Mouse (Mus musculus) forebrain, embryonic 10.5 days (tissue): ENCODE data around the gene Wars2. TPM values are rescaled to one million over a fixed set of nuclear protein-coding genes. Genes with fewer than 3 reads are reported as not detected.
A peak's percentile ranks its signal among the peaks of the same experiment; 100 is the strongest.

Experiments
- DNase-seq: peaks from one replicate; pipeline ENCODE4 v3.0.0-alpha.2; 2017; ENCODE audit warnings: low spot score; ENCODE audit errors: extremely low spot score
- H3K27ac ChIP-seq: fragments of 300-500 bp; sonication (generic); 2 replicates; pipeline ENCODE4 v1.5.1; 2016; ENCODE audit warnings: mild to moderate bottlenecking
- H3K27me3 ChIP-seq: fragments of 300-500 bp; sonication (generic); 2 replicates; pipeline ENCODE4 v1.6.1; 2016; ENCODE audit warnings: mild to moderate bottlenecking; ENCODE audit not compliant: poor library complexity, severe bottlenecking
- H3K36me3 ChIP-seq: fragments of 300-500 bp; sonication (generic); replicated peaks from 2 replicates; pipeline ENCODE4 v1.6.1; 2016; ENCODE audit warnings: mild to moderate bottlenecking, moderate library complexity
- H3K4me1 ChIP-seq: fragments of 300-500 bp; sonication (generic); 2 replicates; pipeline ENCODE4 v1.6.1; 2016
- H3K4me3 ChIP-seq: fragments of 300-500 bp; sonication (generic); 2 replicates; pipeline ENCODE4 v1.5.1; 2016; ENCODE audit warnings: mild to moderate bottlenecking, moderate library complexity
- H3K9me3 ChIP-seq: fragments of 300-500 bp; sonication (generic); 2 replicates; pipeline ENCODE4 v1.6.1; 2016; ENCODE audit warnings: mild to moderate bottlenecking, moderate library complexity
- WGBS: fragments of 180-500 bp; shearing (Covaris S2); methylation state at CpG from one replicate; pipeline ENCODE4 v1.1.7; 2016; 5-methylcytosine and 5-hydroxymethylcytosine counted together
- polyA plus RNA-seq: library from polyadenylated mRNA; unstranded; fragments of >200 nt; fragmentation: Nextera tagmentation; extraction: Ambion mirVana; gene quantifications from 2 replicates; pipeline ENCODE4 v1.2.1, GENCODE M21; 2016

The Wars2 gene
- polyA plus RNA-seq, 1 experiment from 2014 or later, result 7.6 TPM

DNA sequence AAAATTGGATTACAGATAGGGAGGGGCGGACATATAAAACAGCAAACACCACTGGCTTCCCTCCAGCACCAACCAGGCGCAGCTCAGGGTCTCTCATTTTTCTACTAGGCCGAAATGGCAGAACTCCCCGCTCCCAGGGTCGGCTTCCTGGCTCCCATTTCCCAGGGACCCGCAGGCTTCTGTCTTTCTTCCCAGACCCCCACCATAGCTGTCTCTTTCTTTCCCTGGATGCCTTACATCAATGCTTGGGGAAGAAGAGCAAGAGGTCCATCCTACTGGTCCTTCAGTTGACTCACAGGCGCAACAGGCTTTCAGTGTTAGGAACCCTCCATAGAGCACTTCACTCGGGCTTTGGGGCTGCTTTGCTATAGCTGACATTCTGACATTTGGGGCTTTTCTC, 101.6 kb downstream of the Wars2 start:
- Histone ChIP-seq H3K27me3 (peaks cover 100% of the 10 kb centered on the region), H3K4me1 (peaks cover 15% of the 10 kb centered on the region), H3K4me3 (no peak overlapping the region), H3K27ac (no peak overlapping the region), H3K9me3 (no peaks in the 10 kb centered on the region), H3K36me3 (no peaks in the 10 kb centered on the region)
- no peak for DNase-seq
- 3% methylated on average over 8 of the region's 8 CpGs for WGBS

DNA sequence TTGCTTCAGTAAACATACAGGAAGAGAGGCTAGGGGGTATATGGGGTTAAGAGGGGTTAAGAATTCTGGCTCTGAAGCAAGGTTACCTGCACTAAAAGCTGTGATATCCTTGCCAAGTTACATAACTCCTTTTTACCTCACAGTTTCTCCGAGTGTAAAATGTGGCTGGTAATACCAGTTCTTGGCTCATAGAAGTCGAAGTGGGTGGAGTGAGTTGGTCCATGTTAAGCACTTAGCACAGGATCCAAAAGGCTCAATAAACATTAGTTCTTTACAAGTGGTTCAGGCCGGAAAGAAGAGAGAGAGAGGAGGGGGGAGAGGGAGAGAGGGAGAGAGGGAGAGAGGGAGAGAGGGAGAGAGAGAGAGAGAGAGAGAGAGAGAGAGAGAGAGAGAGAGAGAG, 104.5 kb downstream of the Wars2 start:
- Histone ChIP-seq H3K27me3 (peaks cover 100% of the 10 kb centered on the region), H3K4me3 (no peak overlapping the region), H3K9me3 (no peaks in the 10 kb centered on the region), H3K27ac (no peak overlapping the region), H3K36me3 (no peaks in the 10 kb centered on the region), H3K4me1 (peaks cover 28% of the 10 kb centered on the region)
- DNase-seq, result no peak
- 21% methylated on average over 3 of the region's 3 CpGs for WGBS

DNA sequence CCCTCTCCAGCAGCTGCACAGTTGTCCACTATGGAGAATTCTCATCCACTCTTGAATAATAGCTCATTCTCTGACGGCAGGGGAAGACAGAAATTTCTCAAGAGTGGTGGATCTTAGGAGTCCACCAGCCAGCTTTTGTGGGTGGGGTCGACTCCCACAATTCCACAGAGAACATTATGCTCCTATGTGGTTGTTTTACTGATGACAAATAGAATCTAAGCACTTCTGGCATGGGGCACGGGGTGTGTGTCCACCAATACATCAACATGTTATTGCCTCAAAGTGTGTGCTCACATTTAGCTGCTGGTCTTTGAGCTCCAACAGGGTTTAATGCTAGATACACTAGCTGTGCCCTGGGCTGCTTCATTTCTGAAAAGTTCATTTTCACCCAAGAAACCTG, 105.8 kb downstream of the Wars2 start:
- Histone ChIP-seq H3K36me3 (no peaks in the 10 kb centered on the region), H3K9me3 (no peaks in the 10 kb centered on the region), H3K4me3 (no peak overlapping the region), H3K27ac (no peak overlapping the region), H3K27me3 (peaks cover 100% of the 10 kb centered on the region), H3K4me1 (peaks cover 17% of the 10 kb centered on the region)
- WGBS, result 41% methylated on average over 3 of the region's 3 CpGs
- no peak for DNase-seq

DNA sequence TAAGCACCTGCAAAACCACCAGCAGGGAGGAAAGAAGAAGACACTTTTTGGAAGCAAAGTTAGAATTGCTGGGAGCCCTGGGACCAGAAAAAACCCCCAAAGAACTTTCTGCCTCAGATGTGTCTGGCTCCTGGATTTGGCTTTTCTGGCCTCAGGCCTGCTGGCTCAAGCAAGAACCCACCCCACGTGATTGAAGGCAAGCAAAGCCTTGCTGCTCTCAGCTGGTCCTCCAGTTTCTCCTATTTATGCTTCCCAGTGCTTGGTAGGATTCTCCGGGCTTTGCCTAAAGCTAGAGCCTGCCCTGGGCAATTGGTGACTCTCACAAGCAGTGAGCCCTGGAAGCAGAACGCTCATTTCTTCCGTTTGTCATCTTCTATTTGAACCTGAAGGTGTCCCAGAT, 106.7 kb downstream of the Wars2 start:
- Histone ChIP-seq H3K27me3 (peaks cover 100% of the 10 kb centered on the region), H3K27ac (no peak overlapping the region), H3K4me3 (no peak overlapping the region), H3K36me3 (no peaks in the 10 kb centered on the region), H3K9me3 (no peaks in the 10 kb centered on the region), H3K4me1 (peaks cover 20% of the 10 kb centered on the region)
- under 1% methylated on average over 4 of the region's 4 CpGs for WGBS
- no peak for DNase-seq

DNA sequence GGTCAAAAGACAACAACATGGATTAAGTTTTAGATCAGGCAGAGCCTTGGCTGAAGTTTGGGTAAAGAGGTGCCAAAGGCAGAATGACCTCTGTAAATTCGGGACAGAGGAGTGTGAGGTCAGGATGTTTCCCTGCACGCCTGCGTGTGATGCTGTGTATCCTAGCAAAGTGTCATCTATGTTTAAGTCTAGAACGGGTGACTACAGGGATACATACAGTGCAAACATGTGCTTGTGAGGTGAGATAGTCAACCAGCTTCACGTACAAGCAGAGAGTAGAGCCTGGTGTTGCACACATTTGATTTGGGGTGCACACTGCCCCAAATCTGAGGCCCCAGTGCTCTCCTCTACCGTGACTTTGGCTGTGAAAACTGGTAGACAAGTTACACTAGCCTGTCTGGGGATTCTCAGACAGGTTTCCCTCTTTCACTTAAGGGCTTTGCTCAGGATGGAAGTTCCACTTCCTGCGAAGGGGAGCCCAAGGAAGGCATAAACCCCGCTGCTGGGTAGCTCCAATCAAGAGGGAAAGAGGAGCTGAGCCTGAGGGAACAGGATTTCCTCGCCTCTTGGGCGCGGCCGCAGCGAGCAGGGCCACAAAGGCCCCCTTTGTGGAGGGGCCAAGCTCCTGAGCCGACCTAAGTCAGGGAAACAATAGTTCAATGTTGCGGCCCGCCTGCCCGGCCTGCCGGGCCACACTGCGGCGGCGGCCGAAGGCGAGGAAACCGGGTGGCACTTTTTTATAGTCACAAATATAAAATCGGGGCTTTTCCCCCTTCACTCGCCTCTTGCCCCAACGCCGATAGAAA, 107.3 kb downstream of the Wars2 start:
- peak overlapping the region; percentile 14; the same call in 1 of the 2 replicates for H3K4me3 ChIP-seq
- no peak overlapping the region for H3K27ac ChIP-seq
- H3K9me3 ChIP-seq, result no peaks in the 10 kb centered on the region
- peaks cover 24% of the 10 kb centered on the region for H3K4me1 ChIP-seq
- H3K27me3 ChIP-seq, result peaks cover 100% of the 10 kb centered on the region
- WGBS, result under 1% methylated on average over 28 of the region's 28 CpGs
- DNase-seq, result peak; percentile 57
- no peaks in the 10 kb centered on the region for H3K36me3 ChIP-seq

DNA sequence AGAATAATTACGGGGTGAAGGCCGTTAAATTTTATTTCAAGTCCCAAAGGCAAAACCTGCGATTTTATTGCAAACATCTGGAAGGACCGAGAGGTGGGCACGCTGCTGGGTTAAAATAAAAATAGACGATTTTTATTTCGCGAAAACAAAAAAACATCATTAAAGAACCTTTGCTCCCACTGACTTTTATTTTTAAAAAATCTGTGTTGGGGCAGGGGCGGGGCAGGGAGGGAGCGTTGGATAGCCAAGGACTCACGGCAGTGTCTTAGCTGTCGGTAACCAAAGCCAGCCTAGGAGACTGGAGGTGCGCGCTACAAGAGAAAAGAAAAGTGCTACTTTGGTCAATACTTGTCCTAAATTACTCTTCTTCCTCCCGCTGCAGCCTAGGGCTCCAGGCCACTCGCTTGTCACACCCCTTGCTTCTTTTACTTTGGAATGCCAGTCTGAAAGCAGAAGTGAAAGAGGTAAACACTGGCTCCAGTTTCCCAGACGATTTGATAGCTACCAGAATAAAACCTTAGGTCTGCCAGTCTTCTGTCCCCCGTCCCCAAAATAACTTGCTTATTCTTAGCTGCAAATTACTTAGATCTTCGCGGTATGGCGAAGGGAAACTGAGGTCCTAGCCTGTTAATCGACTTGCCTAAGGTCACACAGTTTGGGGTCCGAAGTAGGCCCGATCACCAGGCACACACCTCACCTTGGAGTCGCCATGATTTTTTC, 108.1 kb downstream of the Wars2 start:
- Histone ChIP-seq H3K27ac (no peak overlapping the region), H3K4me1 (peaks cover 32% of the 10 kb centered on the region), H3K27me3 (peaks cover 100% of the 10 kb centered on the region), H3K4me3 (no peak overlapping the region), H3K9me3 (no peaks in the 10 kb centered on the region), H3K36me3 (no peaks in the 10 kb centered on the region)
- under 1% methylated on average over 25 of the region's 25 CpGs for WGBS
- DNase-seq, result peak; percentile 42

DNA sequence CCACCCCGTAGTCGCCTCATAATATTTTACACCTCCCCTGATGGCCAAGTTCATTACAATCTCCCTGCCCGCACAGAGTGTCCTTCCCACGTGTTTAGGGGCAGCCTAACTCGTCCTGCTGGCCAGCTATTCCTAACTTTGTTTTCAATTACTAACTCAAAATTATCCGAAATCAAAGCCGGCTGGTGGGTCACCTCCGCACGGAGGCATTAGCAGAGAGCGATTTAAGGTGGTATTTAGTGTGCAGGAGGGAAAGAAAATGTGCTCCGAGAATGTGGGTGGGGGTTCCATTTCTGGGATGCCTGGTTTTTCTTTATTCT, 108.6 kb downstream of the Wars2 start:
- H3K27me3 ChIP-seq, result peaks cover 100% of the 10 kb centered on the region
- peaks cover 37% of the 10 kb centered on the region for H3K4me1 ChIP-seq
- no peak overlapping the region for H3K27ac ChIP-seq
- no peak for DNase-seq
- no peak overlapping the region for H3K4me3 ChIP-seq
- no peaks in the 10 kb centered on the region for H3K36me3 ChIP-seq
- no peaks in the 10 kb centered on the region for H3K9me3 ChIP-seq
- 1% methylated on average over 11 of the region's 11 CpGs for WGBS

DNA sequence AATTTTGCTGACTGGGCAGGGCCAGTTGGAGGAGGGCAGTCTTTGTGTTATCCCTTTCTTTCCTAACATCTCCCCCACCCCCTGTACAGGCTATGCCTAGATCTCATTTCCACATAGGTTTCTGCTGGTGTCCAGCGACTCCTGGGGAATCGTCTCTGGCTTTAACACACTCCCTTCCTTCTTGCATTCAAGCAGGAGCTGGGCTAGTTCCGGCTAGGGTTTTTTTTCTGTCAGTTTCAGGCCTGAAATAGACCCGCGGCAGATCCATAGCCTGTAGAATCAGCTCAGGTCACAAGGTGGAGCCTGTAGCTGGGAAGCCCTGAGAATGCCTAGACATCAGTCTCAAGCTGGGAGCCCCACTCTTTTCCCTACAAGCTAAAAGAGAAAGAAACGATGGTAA, 109.0 kb downstream of the Wars2 start:
- 0% methylated on average over 6 of the region's 6 CpGs for WGBS
- H3K36me3 ChIP-seq, result no peaks in the 10 kb centered on the region
- H3K4me1 ChIP-seq, result peaks cover 38% of the 10 kb centered on the region
- peak; percentile 49 for DNase-seq
- peaks cover 100% of the 10 kb centered on the region for H3K27me3 ChIP-seq
- H3K9me3 ChIP-seq, result no peaks in the 10 kb centered on the region
- no peak overlapping the region for H3K4me3 ChIP-seq
- no peak overlapping the region for H3K27ac ChIP-seq

DNA sequence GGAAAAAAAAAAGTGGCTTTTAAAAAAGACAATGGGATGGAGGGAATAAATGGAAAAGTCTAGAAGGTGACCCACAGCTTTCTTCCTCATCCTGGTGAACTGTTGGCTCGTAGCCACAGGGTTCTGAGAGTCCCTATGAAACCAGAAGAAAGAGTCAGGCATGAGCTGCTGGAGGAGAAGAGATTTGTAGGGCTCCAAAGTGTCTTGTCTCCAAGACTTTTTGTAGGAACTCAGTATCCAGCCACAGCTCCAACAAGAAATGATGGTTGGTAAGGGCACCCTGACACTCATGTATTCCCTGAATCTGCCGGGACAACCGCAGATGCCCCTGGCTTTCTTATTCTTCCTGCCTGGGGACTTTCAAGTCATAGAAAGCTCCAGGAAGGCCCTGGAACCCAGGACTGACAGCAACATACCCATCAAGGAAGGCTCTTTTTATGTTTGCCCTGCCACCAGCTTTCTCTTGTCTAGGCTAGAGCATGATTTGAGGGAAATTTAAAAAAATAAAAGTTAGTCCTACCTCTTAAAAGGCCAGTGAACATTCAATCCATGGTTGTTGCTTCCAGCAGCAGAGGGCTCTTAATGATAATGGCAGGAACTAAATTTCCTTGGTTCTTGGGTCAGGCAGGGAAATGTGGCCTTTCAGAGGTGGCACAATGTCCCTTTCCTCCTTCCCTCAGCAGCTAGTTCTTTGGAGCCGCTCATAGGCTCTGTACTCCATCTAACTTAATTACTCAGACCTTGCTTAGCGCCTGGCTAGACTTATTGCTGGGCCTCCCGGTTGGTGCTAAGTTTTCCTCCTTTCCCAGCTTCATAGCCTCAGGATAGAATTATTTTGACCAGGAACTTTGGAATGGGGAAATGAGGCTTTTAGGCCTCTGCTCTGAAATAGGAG, 110.7 kb downstream of the Wars2 start:
- H3K36me3 ChIP-seq, result no peaks in the 10 kb centered on the region
- 7% methylated on average over 6 of the region's 6 CpGs for WGBS
- DNase-seq, result no peak
- no peak overlapping the region for H3K27ac ChIP-seq
- no peak overlapping the region for H3K4me3 ChIP-seq
- H3K27me3 ChIP-seq, result peaks cover 100% of the 10 kb centered on the region
- no peaks in the 10 kb centered on the region for H3K9me3 ChIP-seq
- peaks cover 43% of the 10 kb centered on the region for H3K4me1 ChIP-seq

DNA sequence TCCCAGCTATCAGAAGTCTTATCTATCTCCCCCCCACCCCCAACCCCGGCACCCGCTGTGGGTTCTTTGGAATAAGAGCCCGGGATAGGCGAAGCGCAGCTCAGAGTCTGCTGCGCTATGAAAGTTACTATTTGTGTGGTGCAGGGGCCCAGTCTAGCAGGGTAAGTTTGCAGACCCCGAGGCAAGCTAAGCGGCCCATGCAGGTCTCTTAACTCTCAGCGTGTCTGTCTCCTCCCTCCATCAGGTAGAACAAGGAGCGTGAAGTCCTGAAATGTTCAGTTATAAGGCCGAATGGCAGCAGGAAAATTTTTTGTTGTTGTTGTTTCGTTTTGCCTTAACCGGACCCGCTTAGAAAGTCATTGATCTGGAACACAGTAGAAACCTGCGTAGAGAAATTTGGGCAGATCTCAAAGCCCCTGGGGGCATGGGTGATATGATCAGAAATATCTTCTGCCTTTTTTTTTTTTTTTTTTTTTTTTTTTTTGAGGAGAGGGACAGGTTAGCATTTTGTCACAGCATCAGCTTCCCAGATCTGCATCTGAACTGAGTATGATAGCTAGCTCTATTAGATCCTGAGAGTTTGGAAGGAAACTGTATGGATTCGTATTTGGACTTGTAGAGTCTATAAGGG, 111.7 kb downstream of the Wars2 start:
- peak; percentile 52 for DNase-seq
- Histone ChIP-seq H3K27me3 (peaks cover 100% of the 10 kb centered on the region), H3K4me1 (peaks cover 49% of the 10 kb centered on the region), H3K27ac (no peak overlapping the region), H3K4me3 (peak overlapping the region; percentile 8; the same call in 1 of the 2 replicates), H3K36me3 (no peaks in the 10 kb centered on the region), H3K9me3 (no peaks in the 10 kb centered on the region)
- under 1% methylated on average over 16 of the region's 16 CpGs for WGBS

DNA sequence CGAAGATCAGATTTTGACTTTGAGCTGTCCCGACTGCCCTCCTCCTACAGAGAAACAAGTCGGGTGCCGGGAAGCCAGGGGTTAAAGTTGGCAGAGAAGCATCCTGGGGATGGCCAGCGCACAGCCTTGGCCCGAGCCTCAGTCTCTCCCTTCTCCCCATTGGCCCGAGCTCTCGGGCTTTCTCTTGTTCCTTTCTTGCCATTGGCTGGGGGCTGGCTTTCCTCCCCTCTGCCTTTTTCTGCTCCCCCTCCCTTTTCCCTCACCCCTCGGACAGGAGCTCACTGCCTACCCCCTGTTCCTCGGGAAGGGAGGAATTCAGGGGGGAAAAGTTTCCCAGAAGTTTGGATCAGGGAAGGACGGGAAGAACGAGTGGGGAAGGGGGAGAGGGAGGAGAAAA, 112.2 kb downstream of the Wars2 start:
- Histone ChIP-seq H3K4me1 (peaks cover 47% of the 10 kb centered on the region), H3K9me3 (no peaks in the 10 kb centered on the region), H3K4me3 (peak overlapping the region; percentile 56), H3K27me3 (peaks cover 100% of the 10 kb centered on the region), H3K36me3 (no peaks in the 10 kb centered on the region), H3K27ac (no peak overlapping the region)
- under 1% methylated on average over 12 of the region's 12 CpGs for WGBS
- peak; percentile 75 for DNase-seq
